Mouse (Mus musculus): Measurements from ENCODE around the gene Sos1.

DNA sequence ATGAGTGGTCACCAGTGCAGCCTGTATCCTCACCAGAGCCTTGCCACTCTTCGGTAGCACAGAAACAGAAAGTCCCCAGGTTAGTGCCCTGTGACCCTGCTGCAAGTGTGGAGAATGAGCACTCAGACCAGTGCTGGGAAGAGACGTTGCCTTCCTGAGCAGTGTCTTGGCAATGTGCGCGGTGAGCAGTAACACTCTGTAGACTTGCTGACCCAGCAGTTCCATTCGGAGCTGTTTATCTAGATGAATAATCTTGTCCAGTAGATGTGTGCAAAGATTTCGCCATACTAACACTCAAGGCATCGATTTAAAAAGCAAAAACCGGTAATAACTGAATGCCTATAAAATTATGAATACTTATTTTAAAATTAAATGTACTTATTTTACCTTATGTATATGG is 40.3 kb upstream of the Sos1 start:
- no peak for TF ChIP-seq POLR2A (IDR thresholded peaks at IDR 0.05; ENCODE audit: control insufficient read depth, extremely low read depth, insufficient read depth, low read length, poor library complexity)
- TF ChIP-seq CTCF (IDR thresholded peaks at IDR 0.05; ENCODE audit: borderline replicate concordance, control insufficient read depth, extremely low read depth, insufficient read depth, low read length, poor library complexity): no peak
